Mouse (Mus musculus) heart, postnatal 0 days (tissue): ENCODE results near the gene Nedd4.

Experiments
- CTCF ChIP-seq: IDR thresholded peaks from 2 replicates; pipeline ENCODE4 v1.5.1; 2016; ENCODE audit warnings: antibody characterized with exemption, control low read depth, low read depth
- EP300 ChIP-seq: IDR thresholded peaks from 2 replicates; pipeline ENCODE4 v1.6.1; 2016; ENCODE audit warnings: antibody characterized with exemption, low read depth

DNA sequence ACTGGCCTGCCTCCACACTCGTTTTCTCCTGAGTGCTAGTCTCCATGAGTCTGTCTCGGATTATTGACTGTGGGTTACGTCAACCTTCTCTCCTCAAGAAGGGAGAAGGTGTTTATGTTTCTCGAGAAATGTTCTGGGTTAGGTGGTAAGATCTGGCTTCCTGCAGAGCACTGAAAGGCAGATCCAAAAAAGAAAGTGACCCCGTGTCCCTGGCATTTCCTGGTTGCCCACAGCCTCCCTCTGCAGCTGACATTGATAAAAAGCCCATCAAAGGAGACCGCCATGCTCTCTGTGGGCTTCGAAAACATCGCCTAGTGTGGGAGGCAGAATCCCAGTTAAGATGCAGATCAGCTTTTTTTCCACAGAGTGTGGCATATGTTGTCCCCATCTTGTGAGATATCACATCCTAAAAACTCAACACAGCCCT is 96.6 kb downstream of the Nedd4 start:
- TF ChIP-seq CTCF (no peak), EP300 (no peak)
